Mouse (Mus musculus): ENCODE data around the gene Zbtb2. TPM values are rescaled to one million over a fixed set of nuclear protein-coding genes. Genes with fewer than 3 reads are reported as not detected.

The Zbtb2 gene
- polyA plus RNA-seq, 1 experiment from 2014 or later, result 10.8 TPM

DNA sequence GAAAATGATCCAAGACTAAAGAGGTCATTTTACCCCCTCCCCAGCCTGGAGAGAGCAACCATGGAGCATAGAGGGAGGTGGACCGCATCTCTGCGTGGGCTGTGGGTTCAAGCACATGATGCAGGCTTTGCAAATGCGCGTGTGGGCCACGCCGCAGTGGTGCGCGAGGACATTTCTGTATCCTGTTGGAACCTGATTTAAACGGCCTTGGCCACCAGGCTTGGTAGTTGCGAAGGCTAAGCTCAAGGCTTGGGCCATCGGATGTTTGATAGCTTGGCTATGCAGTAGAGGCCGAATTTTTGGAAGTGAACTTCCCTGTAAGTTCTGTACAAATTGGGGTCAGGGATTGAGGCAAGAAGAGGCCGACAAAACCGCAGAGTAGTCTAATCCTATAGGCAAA is 40.3 kb downstream of the Zbtb2 start:
- no peak overlapping the region for H3K27ac ChIP-seq (ENCODE audit: low read length)
- H3K9ac ChIP-seq (ENCODE audit: low read depth, low read length), result no peak overlapping the region
- H3K9me3 ChIP-seq (ENCODE audit: control insufficient read depth, low read length), result no peaks in the 10 kb centered on the region
- 95% methylated on average over 14 of the region's 14 CpGs for WGBS
- no peak overlapping the region for H3K4me2 ChIP-seq (ENCODE audit: low read depth, low read length)
- no peak overlapping the region for H3K4me3 ChIP-seq (ENCODE audit: low read length)
- peaks cover 6% of the 10 kb centered on the region; the same call in 1 of the 2 replicates for H3K4me1 ChIP-seq (ENCODE audit: control insufficient read depth, insufficient read depth, low read length)
- no peaks in the 10 kb centered on the region for H3K27me3 ChIP-seq (replicated peaks; ENCODE audit: control insufficient read depth, insufficient read depth, low read length)
- no peak for ATAC-seq
- no peaks in the 10 kb centered on the region for H3K36me3 ChIP-seq (ENCODE audit: control insufficient read depth, insufficient read depth, low read length)

- peak overlapping the region; percentile 41; the same call in 1 of the 2 replicates for H3K4me3 ChIP-seq (ENCODE audit: low read length)
- H3K27ac ChIP-seq (ENCODE audit: low read length), result no peak overlapping the region
- no peaks in the 10 kb centered on the region for H3K36me3 ChIP-seq (ENCODE audit: control insufficient read depth, insufficient read depth, low read length)
- no peak overlapping the region; the same call in 1 of the 2 replicates for H3K9ac ChIP-seq (ENCODE audit: low read depth, low read length)
- peaks cover 6% of the 10 kb centered on the region; the same call in 1 of the 2 replicates for H3K4me1 ChIP-seq (ENCODE audit: control insufficient read depth, insufficient read depth, low read length)
- peak overlapping the region; percentile 54 for H3K4me2 ChIP-seq (ENCODE audit: low read depth, low read length)
- 70% methylated on average over 4 of the region's 4 CpGs for WGBS
- no peaks in the 10 kb centered on the region for H3K27me3 ChIP-seq (replicated peaks; ENCODE audit: control insufficient read depth, insufficient read depth, low read length)
- no peak; the same call in 1 of the 2 replicates for ATAC-seq
- no peaks in the 10 kb centered on the region for H3K9me3 ChIP-seq (ENCODE audit: control insufficient read depth, low read length)
Measured at GRCm38 (mm10) chr10:4347136-4347492, 40.8 kb downstream of the Zbtb2 start.

DNA sequence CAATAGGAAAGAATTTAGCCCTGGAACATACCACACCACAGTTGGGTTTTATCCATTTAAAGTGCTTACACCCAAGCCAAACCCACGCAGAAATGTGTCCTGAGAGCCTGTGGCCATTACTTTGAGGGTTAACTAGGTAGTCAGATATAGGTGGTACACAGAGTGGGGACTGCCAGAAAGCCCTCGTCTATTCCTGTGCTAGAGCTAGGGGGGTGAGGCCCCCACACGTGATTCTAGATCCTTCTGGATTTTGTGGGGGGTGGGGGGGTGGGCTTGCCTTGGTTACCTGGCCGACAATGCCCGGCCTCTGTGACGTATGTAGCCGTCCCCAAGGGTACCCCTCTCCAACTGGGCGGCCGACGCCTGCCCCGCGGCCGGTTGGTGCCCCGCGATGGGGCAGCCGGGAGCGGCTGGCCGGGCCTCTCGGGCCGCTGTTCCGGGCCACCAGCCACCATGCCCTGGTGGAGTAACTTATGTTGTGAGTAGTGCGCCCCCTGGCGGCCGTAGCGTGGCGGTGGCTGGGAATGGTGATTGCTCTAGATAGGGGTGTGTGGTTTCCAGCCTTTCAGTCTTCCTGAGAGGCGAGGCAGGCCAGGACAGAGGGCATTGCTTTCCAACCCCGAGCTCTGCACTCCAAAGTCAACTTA is 41.3 kb downstream of the Zbtb2 start:
- Histone ChIP-seq H3K9ac (ENCODE audit: low read depth, low read length) (peak overlapping the region; percentile 61), H3K4me3 (ENCODE audit: low read length) (peak overlapping the region; percentile 41), H3K36me3 (ENCODE audit: control insufficient read depth, insufficient read depth, low read length) (no peaks in the 10 kb centered on the region), H3K9me3 (ENCODE audit: control insufficient read depth, low read length) (no peaks in the 10 kb centered on the region), H3K27ac (ENCODE audit: low read length) (no peak overlapping the region), H3K4me2 (ENCODE audit: low read depth, low read length) (peak overlapping the region; percentile 54), H3K4me1 (ENCODE audit: control insufficient read depth, insufficient read depth, low read length) (peaks cover 6% of the 10 kb centered on the region; the same call in 1 of the 2 replicates), H3K27me3 (replicated peaks; ENCODE audit: control insufficient read depth, insufficient read depth, low read length) (no peaks in the 10 kb centered on the region)
- 8% methylated on average over 28 of the region's 28 CpGs for WGBS
- ATAC-seq, result peak; percentile 96

DNA sequence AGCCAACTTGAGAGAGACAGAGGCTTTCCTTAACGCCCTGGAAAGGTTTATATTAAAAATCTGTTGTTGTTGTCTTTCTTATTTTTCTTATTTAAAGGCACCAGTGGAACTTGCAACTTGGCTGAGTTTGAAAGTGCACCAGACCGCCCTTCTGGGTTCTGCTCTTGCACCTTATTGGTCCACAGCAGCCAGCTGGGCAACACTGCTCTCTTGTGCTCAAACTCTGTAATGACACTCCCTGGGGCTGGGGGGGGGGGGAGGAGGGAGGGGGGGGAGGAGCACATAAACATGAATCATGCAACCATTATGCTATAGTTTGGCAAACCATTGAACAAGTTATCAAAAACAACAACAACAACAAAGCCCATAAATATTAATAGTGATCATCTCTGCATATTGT is 46.5 kb downstream of the Zbtb2 start:
- H3K4me3 ChIP-seq (ENCODE audit: low read length), result no peak overlapping the region
- WGBS, result 21% methylated on average over 2 of the region's 2 CpGs
- H3K27me3 ChIP-seq (replicated peaks; ENCODE audit: control insufficient read depth, insufficient read depth, low read length), result no peaks in the 10 kb centered on the region
- H3K36me3 ChIP-seq (ENCODE audit: control insufficient read depth, insufficient read depth, low read length), result no peaks in the 10 kb centered on the region
- no peak for ATAC-seq
- H3K9me3 ChIP-seq (ENCODE audit: control insufficient read depth, low read length), result no peaks in the 10 kb centered on the region
- no peak overlapping the region for H3K9ac ChIP-seq (ENCODE audit: low read depth, low read length)
- H3K4me1 ChIP-seq (ENCODE audit: control insufficient read depth, insufficient read depth, low read length), result peaks cover 9% of the 10 kb centered on the region; the same call in 1 of the 2 replicates
- H3K4me2 ChIP-seq (ENCODE audit: low read depth, low read length), result no peak overlapping the region
- H3K27ac ChIP-seq (ENCODE audit: low read length), result no peak overlapping the region

DNA sequence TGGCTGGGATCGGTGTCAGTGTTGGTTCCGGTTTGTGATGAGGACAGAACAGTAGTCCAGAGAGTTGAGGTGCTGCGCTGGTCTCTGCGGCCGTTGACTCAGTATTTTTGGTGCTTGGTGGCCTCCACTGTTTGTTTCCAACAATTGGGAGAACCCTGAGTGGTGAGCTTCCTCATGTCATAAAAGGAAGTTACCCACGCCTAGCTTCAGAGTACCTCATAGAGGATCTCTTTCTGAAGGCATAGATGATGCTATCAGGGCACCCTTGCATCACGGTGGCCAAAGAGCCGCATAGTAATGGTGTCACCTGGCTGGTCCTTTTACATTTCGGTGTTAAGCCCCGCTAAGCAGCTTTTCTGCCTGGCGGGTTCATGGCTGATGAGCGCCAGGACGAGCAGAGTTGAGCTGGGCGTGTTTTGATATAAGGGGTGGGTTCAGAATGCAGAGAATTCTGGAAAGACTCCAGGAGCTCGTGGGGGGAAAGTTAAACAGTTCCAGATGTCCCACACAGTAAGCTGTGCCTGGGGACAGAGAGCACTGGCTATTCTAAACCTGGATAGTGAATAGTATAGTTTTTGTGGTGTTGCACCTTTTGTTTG is 48.9 kb downstream of the Zbtb2 start:
- peak overlapping the region; percentile 59 for H3K27ac ChIP-seq (ENCODE audit: low read length)
- H3K4me1 ChIP-seq (ENCODE audit: control insufficient read depth, insufficient read depth, low read length), result peaks cover 10% of the 10 kb centered on the region; the same call in 1 of the 2 replicates
- H3K27me3 ChIP-seq (replicated peaks; ENCODE audit: control insufficient read depth, insufficient read depth, low read length), result no peaks in the 10 kb centered on the region
- peak overlapping the region; percentile 39 for H3K9ac ChIP-seq (ENCODE audit: low read depth, low read length)
- no peaks in the 10 kb centered on the region for H3K9me3 ChIP-seq (ENCODE audit: control insufficient read depth, low read length)
- H3K4me3 ChIP-seq (ENCODE audit: low read length), result peak overlapping the region; percentile 24; the same call in 1 of the 2 replicates
- no peaks in the 10 kb centered on the region for H3K36me3 ChIP-seq (ENCODE audit: control insufficient read depth, insufficient read depth, low read length)
- 49% methylated on average over 15 of the region's 15 CpGs for WGBS
- H3K4me2 ChIP-seq (ENCODE audit: low read depth, low read length), result peak overlapping the region; percentile 26; the same call in 1 of the 2 replicates
- peak; percentile 31; the same call in 1 of the 2 replicates for ATAC-seq

DNA sequence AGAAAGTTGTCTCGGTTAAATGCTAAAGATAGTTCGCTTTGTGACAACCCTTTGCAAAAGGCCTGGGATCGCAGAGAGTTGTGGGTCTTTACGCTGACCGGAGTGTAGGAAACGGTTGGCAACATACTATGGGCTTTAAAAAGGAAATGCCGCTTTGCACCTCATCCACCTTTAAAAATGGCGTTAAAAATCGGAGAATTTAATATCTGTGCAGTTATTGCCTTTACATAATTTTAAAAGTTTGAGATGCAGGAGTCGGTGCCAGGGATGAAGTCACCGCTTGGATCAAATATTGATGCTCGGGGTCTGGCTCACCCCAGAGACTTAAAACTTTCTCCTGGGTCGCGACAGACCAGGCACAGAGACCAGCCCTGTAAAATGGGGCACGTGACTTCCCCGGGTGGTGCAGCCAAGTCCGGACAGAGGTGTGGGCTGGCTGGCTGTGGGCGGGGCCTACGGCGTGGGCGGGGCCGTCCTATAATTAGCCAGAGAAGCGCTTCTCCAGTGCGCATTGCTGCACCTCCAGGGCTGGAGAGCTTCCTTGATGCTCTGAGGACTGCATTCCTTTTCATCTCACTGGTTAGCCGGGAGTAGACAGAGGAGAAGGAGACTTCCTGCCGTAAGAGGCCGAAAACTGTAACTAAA is 53.7 kb downstream of the Zbtb2 start:
- ATAC-seq, result peak; percentile 95
- WGBS, result 6% methylated on average over 27 of the region's 27 CpGs
- Histone ChIP-seq H3K27ac (ENCODE audit: low read length) (peak overlapping the region; percentile 62), H3K4me1 (ENCODE audit: control insufficient read depth, insufficient read depth, low read length) (peaks cover 12% of the 10 kb centered on the region; the same call in 1 of the 2 replicates), H3K36me3 (ENCODE audit: control insufficient read depth, insufficient read depth, low read length) (no peaks in the 10 kb centered on the region), H3K9ac (ENCODE audit: low read depth, low read length) (peak overlapping the region; percentile 51), H3K9me3 (ENCODE audit: control insufficient read depth, low read length) (no peaks in the 10 kb centered on the region), H3K27me3 (replicated peaks; ENCODE audit: control insufficient read depth, insufficient read depth, low read length) (no peaks in the 10 kb centered on the region), H3K4me3 (ENCODE audit: low read length) (peak overlapping the region; percentile 51), H3K4me2 (ENCODE audit: low read depth, low read length) (peak overlapping the region; percentile 64)

- Histone ChIP-seq H3K9ac (ENCODE audit: low read depth, low read length) (no peak overlapping the region), H3K9me3 (ENCODE audit: control insufficient read depth, low read length) (no peaks in the 10 kb centered on the region), H3K4me3 (ENCODE audit: low read length) (peak overlapping the region; percentile 3; the same call in 1 of the 2 replicates), H3K4me2 (ENCODE audit: low read depth, low read length) (peak overlapping the region; percentile 64), H3K4me1 (ENCODE audit: control insufficient read depth, insufficient read depth, low read length) (peaks cover 10% of the 10 kb centered on the region; the same call in 1 of the 2 replicates), H3K27ac (ENCODE audit: low read length) (no peak overlapping the region), H3K27me3 (replicated peaks; ENCODE audit: control insufficient read depth, insufficient read depth, low read length) (no peaks in the 10 kb centered on the region), H3K36me3 (ENCODE audit: control insufficient read depth, insufficient read depth, low read length) (no peaks in the 10 kb centered on the region)
- ATAC-seq, result no peak
- WGBS, result 13% methylated on average over 8 of the region's 8 CpGs
Measured at GRCm38 (mm10) chr10:4333319-4333718, 54.6 kb downstream of the Zbtb2 start.

DNA sequence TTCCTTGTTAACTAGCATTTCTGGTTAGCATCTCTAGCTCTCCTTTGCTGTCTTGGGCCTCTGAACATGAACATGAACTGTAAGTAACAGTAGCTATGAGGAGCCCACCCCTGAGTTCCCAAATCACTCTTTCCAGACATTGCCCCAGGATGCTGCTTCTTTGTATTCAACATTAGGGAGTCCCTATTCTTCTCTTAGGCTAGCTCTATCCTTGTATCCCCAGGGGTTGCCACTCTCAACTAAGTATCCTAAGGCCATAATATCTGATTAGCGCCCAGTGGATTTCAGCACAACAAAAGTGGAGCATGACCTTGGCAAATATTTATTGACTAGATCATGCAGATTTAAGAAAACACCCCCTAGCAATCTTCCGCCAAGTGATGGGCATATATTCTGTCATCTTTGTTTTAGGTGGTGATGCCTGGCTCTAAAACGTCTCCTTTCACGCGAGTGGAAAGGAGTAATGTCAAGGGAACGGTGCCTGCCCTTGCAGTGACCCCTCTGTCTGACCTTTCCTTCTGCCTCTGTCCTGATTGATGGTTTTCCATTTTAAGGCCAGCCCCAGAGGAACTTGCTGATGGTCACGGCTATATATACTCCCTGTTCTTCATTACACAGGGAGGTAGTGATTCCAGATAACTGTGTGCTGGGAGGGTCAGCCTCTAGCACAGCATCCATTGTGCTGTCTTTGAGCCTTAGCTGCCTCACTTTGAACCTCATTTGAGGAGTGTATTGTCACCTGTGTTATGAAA is 55.5 kb downstream of the Zbtb2 start:
- Histone ChIP-seq H3K9me3 (ENCODE audit: control insufficient read depth, low read length) (no peaks in the 10 kb centered on the region), H3K36me3 (ENCODE audit: control insufficient read depth, insufficient read depth, low read length) (no peaks in the 10 kb centered on the region), H3K27ac (ENCODE audit: low read length) (no peak overlapping the region), H3K4me2 (ENCODE audit: low read depth, low read length) (no peak overlapping the region), H3K27me3 (replicated peaks; ENCODE audit: control insufficient read depth, insufficient read depth, low read length) (no peaks in the 10 kb centered on the region), H3K4me3 (ENCODE audit: low read length) (no peak overlapping the region), H3K9ac (ENCODE audit: low read depth, low read length) (no peak overlapping the region), H3K4me1 (ENCODE audit: control insufficient read depth, insufficient read depth, low read length) (peaks cover 10% of the 10 kb centered on the region; the same call in 1 of the 2 replicates)
- WGBS, result 61% methylated on average over 7 of the region's 7 CpGs
- ATAC-seq, result no peak

DNA sequence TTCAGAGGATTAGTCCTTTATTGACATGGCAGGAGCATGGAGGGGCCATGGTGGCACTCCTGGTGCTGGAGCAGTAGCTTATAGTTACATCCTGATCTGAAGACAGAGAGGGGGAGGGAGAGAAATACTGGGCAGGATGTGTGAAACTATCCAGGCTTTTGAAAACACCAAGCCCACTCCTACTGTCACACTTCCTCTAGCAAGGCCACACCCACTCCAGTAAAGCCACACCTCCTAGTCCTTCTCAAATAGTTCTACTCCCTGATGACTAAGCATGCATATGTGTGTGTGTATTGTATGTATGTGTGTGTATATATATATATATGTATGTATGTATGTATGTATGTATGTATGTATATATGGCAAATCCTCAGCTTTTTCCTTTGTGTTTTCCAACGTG is 60.2 kb downstream of the Zbtb2 start:
- Histone ChIP-seq H3K27ac (ENCODE audit: low read length) (no peak overlapping the region), H3K9me3 (ENCODE audit: control insufficient read depth, low read length) (no peaks in the 10 kb centered on the region), H3K27me3 (replicated peaks; ENCODE audit: control insufficient read depth, insufficient read depth, low read length) (no peaks in the 10 kb centered on the region), H3K4me1 (ENCODE audit: control insufficient read depth, insufficient read depth, low read length) (0 out of 2 replicates have a peak, but pooled peaks cover 3% of the 10 kb centered on the region), H3K9ac (ENCODE audit: low read depth, low read length) (no peak overlapping the region), H3K4me2 (ENCODE audit: low read depth, low read length) (no peak overlapping the region), H3K4me3 (ENCODE audit: low read length) (no peak overlapping the region), H3K36me3 (ENCODE audit: control insufficient read depth, insufficient read depth, low read length) (no peaks in the 10 kb centered on the region)
- WGBS, result 70% methylated on average over 1 of the region's 1 CpGs
- no peak for ATAC-seq

All from intestine, embryonic 16.5 days (tissue).